Mouse (Mus musculus): ENCODE results near the gene Slc6a5. TPM values are rescaled to one million over a fixed set of nuclear protein-coding genes. Genes with fewer than 3 reads are reported as not detected.

Slc6a5 gene
- total and polyA plus RNA-seq, 3 experiments = 0.02 TPM; not detected in 2

- H3K9ac ChIP-seq (ENCODE audit: low read depth, low read length) = no peak overlapping the region
- no peaks in the 10 kb centered on the region for H3K79me2 ChIP-seq (replicated peaks; ENCODE audit: control insufficient read depth, insufficient read depth, low read length)
- H3K4me3 ChIP-seq = no peak overlapping the region
- no peak overlapping the region for H3K27ac ChIP-seq
- intact Hi-C loops (cut with DNase I) = no loop called here
- no peaks in the 10 kb centered on the region for H3K36me3 ChIP-seq (ENCODE audit: control insufficient read depth, insufficient read depth, low read length)
- TF ChIP-seq POLR2A (IDR thresholded peaks at IDR 0.05; ENCODE audit: insufficient read depth, low read depth, low read length) (no peak), EP300 (IDR thresholded peaks at IDR 0.05; ENCODE audit: insufficient read depth, low read depth, low read length) (no peak), CTCF (IDR thresholded peaks at IDR 0.05) (no peak)
- no peak for DNase-seq
- WGBS = under 1% methylated on average over 39 of the region's 40 CpGs
- H3K4me1 ChIP-seq (ENCODE audit: control insufficient read depth, insufficient read depth, low read length) = no peaks in the 10 kb centered on the region
- peaks cover 18% of the 10 kb centered on the region for H3K27me3 ChIP-seq (ENCODE audit: control insufficient read depth, insufficient read depth, low read length)
Measured at GRCm38 (mm10) chr7:49975441-49976121, 65.6 kb downstream of the Slc6a5 start.

GRCm38 (mm10) chr7:49981511-49982227 is 71.7 kb downstream of the Slc6a5 start:
- intact Hi-C loops (cut with DNase I) = no loop called here
- 14% methylated on average over 9 of the region's 9 CpGs for WGBS
- H3K4me3 ChIP-seq = no peak overlapping the region
- no peaks in the 10 kb centered on the region for H3K4me1 ChIP-seq (ENCODE audit: control insufficient read depth, insufficient read depth, low read length)
- no peak for TF ChIP-seq CTCF (IDR thresholded peaks at IDR 0.05)
- TF ChIP-seq EP300 (IDR thresholded peaks at IDR 0.05; ENCODE audit: insufficient read depth, low read depth, low read length) = no peak
- no peak for TF ChIP-seq POLR2A (IDR thresholded peaks at IDR 0.05; ENCODE audit: insufficient read depth, low read depth, low read length)
- H3K79me2 ChIP-seq (replicated peaks; ENCODE audit: control insufficient read depth, insufficient read depth, low read length) = no peaks in the 10 kb centered on the region
- H3K9ac ChIP-seq (ENCODE audit: low read depth, low read length) = no peak overlapping the region
- no peak for DNase-seq
- no peak overlapping the region for H3K27ac ChIP-seq
- 0 out of 2 replicates have a peak, but pooled peaks cover 3% of the 10 kb centered on the region for H3K27me3 ChIP-seq (ENCODE audit: control insufficient read depth, insufficient read depth, low read length)
- H3K36me3 ChIP-seq (ENCODE audit: control insufficient read depth, insufficient read depth, low read length) = no peaks in the 10 kb centered on the region

- TF ChIP-seq POLR2A (IDR thresholded peaks at IDR 0.05; ENCODE audit: insufficient read depth, low read depth, low read length) (no peak), CTCF (IDR thresholded peaks at IDR 0.05) (no peak), EP300 (IDR thresholded peaks at IDR 0.05; ENCODE audit: insufficient read depth, low read depth, low read length) (no peak)
- WGBS = 40% methylated on average over 6 of the region's 6 CpGs
- Histone ChIP-seq H3K27me3 (ENCODE audit: control insufficient read depth, insufficient read depth, low read length) (0 out of 2 replicates have a peak, but pooled peaks cover 1% of the 10 kb centered on the region), H3K4me3 (no peak overlapping the region), H3K79me2 (replicated peaks; ENCODE audit: control insufficient read depth, insufficient read depth, low read length) (no peaks in the 10 kb centered on the region), H3K36me3 (ENCODE audit: control insufficient read depth, insufficient read depth, low read length) (no peaks in the 10 kb centered on the region), H3K27ac (no peak overlapping the region), H3K4me1 (ENCODE audit: control insufficient read depth, insufficient read depth, low read length) (no peaks in the 10 kb centered on the region), H3K9ac (ENCODE audit: low read depth, low read length) (no peak overlapping the region)
- intact Hi-C loops (cut with DNase I) = no loop called here
- DNase-seq = no peak
Measured at GRCm38 (mm10) chr7:49984698-49985097, 74.8 kb downstream of the Slc6a5 start.

GRCm38 (mm10) chr7:49985947-49986346 is 76.0 kb downstream of the Slc6a5 start:
- Histone ChIP-seq H3K4me1 (ENCODE audit: control insufficient read depth, insufficient read depth, low read length) (no peaks in the 10 kb centered on the region), H3K27me3 (ENCODE audit: control insufficient read depth, insufficient read depth, low read length) (0 out of 2 replicates have a peak, but pooled peaks cover 1% of the 10 kb centered on the region), H3K4me3 (no peak overlapping the region), H3K27ac (no peak overlapping the region), H3K36me3 (ENCODE audit: control insufficient read depth, insufficient read depth, low read length) (no peaks in the 10 kb centered on the region), H3K79me2 (replicated peaks; ENCODE audit: control insufficient read depth, insufficient read depth, low read length) (no peaks in the 10 kb centered on the region), H3K9ac (ENCODE audit: low read depth, low read length) (no peak overlapping the region)
- TF ChIP-seq EP300 (IDR thresholded peaks at IDR 0.05; ENCODE audit: insufficient read depth, low read depth, low read length) (no peak), POLR2A (IDR thresholded peaks at IDR 0.05; ENCODE audit: insufficient read depth, low read depth, low read length) (no peak), CTCF (IDR thresholded peaks at IDR 0.05) (no peak)
- 94% methylated on average over 8 of the region's 8 CpGs for WGBS
- DNase-seq = no peak
- intact Hi-C loops (cut with DNase I) = no loop called here

- TF ChIP-seq CTCF (IDR thresholded peaks at IDR 0.05) (no peak), EP300 (IDR thresholded peaks at IDR 0.05; ENCODE audit: insufficient read depth, low read depth, low read length) (no peak), POLR2A (IDR thresholded peaks at IDR 0.05; ENCODE audit: insufficient read depth, low read depth, low read length) (no peak)
- Histone ChIP-seq H3K4me3 (no peak overlapping the region), H3K9ac (ENCODE audit: low read depth, low read length) (no peak overlapping the region), H3K36me3 (ENCODE audit: control insufficient read depth, insufficient read depth, low read length) (no peaks in the 10 kb centered on the region), H3K79me2 (replicated peaks; ENCODE audit: control insufficient read depth, insufficient read depth, low read length) (no peaks in the 10 kb centered on the region), H3K27me3 (ENCODE audit: control insufficient read depth, insufficient read depth, low read length) (no peaks in the 10 kb centered on the region), H3K4me1 (ENCODE audit: control insufficient read depth, insufficient read depth, low read length) (no peaks in the 10 kb centered on the region), H3K27ac (no peak overlapping the region)
- no peak for DNase-seq
- intact Hi-C loops (cut with DNase I) = no loop called here
- WGBS = 53% methylated on average over 4 of the region's 4 CpGs
Measured at GRCm38 (mm10) chr7:49999321-49999720, 89.4 kb downstream of the Slc6a5 start.

- no peak for DNase-seq
- intact Hi-C loops (cut with DNase I) = no loop called here
- WGBS = 58% methylated on average over 2 of the region's 2 CpGs
- Histone ChIP-seq H3K9ac (ENCODE audit: low read depth, low read length) (no peak overlapping the region), H3K79me2 (replicated peaks; ENCODE audit: control insufficient read depth, insufficient read depth, low read length) (no peaks in the 10 kb centered on the region), H3K27ac (no peak overlapping the region), H3K4me1 (ENCODE audit: control insufficient read depth, insufficient read depth, low read length) (no peaks in the 10 kb centered on the region), H3K27me3 (ENCODE audit: control insufficient read depth, insufficient read depth, low read length) (no peaks in the 10 kb centered on the region), H3K36me3 (ENCODE audit: control insufficient read depth, insufficient read depth, low read length) (no peaks in the 10 kb centered on the region), H3K4me3 (no peak overlapping the region)
- TF ChIP-seq POLR2A (IDR thresholded peaks at IDR 0.05; ENCODE audit: insufficient read depth, low read depth, low read length) (no peak), CTCF (IDR thresholded peaks at IDR 0.05) (no peak), EP300 (IDR thresholded peaks at IDR 0.05; ENCODE audit: insufficient read depth, low read depth, low read length) (no peak)
Measured at GRCm38 (mm10) chr7:50005268-50005667, 95.3 kb downstream of the Slc6a5 start.

Other genes starting within 250 kb of the Slc6a5 start
- gene Htatip2, start 151.0 kb upstream of the Slc6a5 start, total RNA-seq (2021) = 10 to 100 TPM; 13.3 to 16.9 TPM
- gene Htatip2, start 151.0 kb upstream of the Slc6a5 start, polyA plus RNA-seq (2012; rRNA removed) = 8.2 and 9.0 TPM in 2 replicates
- gene Prmt3, start 131.8 kb upstream of the Slc6a5 start, total RNA-seq (2021) = 10 to 100 TPM; 12.5 to 14.3 TPM
- 10.1 and 13.8 TPM in 2 replicates for gene Prmt3, start 131.8 kb upstream of the Slc6a5 start, polyA plus RNA-seq (2012; rRNA removed)
- gene Nell1, start 64.7 kb downstream of the Slc6a5 start, total RNA-seq (2021) = not detected
- not detected in 2 replicates for gene Nell1, start 64.7 kb downstream of the Slc6a5 start, polyA plus RNA-seq (2012; rRNA removed)